In genomic region chr12:73002903-73003302, GRCm38 (mm10) we compare ENCODE assay signal across 2 mouse cellular contexts. TPM values are rescaled to one million over a fixed set of nuclear protein-coding genes. Genes with fewer than 3 reads are reported as not detected.
"Had no signal": no experiment of that assay in that cellular context is flagged by ENCODE, and none has a peak within 500 bp of the region (broad histone marks: within the 10 kb centered on the region; RNA-seq: fewer than 3 reads in every experiment).

No protein-coding gene starts in this region.

RNA-seq across cellular contexts. Expression of gene Six1, which starts 50.8 kb away (rescaled TPM):
- polyA plus RNA-seq: small intestine, adult 2 months; stomach, embryonic 14.5 days had no signal
